Mouse (Mus musculus) small intestine, adult 2 months (tissue): Measurements from ENCODE around the gene Tff1.

Experiments used
- CTCF ChIP-seq: fragments of 200-500 bp; IDR thresholded peaks from 2 replicates; pipeline ENCODE4 v1.5.1; 2012; ENCODE audit warnings: low read depth, mild to moderate bottlenecking, control low read depth, inconsistent platforms, low read length, moderate library complexity, mixed read lengths; ENCODE audit not compliant: insufficient replicate concordance, insufficient read length; ENCODE audit errors: extremely low read depth
- POLR2A ChIP-seq: fragments of 200-500 bp; IDR thresholded peaks from 2 replicates; pipeline ENCODE4 v1.6.1; 2012; ENCODE audit warnings: low read depth, mild to moderate bottlenecking, control low read depth, inconsistent platforms, low read length, moderate library complexity

DNA sequence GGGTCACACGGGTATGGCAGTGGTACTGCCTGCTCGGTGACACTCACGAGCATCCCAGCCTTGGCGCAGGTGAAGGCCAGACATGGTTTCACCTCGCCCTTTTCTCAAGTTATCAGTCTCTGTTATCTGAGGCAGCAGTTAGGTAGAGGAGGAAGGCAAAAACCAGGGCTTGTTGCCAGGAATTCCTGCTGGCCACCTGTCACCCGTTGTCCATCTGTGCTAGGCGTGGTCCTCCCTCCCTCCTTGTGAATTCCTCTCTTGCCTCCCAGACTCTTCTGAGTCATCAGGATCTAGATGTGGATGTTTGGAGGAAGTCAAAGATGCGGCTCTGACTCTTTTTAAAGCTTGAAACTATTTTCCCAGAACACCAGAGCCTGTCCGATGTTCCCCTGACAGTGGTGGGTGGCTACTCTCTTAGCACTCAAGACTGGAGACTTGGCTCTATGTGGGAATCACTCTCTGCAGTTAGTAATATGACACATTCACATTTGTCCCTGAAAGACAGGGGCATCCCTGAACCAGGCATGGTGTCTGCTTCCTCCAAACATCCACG is 33.7 kb downstream of the Tff1 start:
- TF ChIP-seq CTCF (no peak), POLR2A (no peak)
